Mouse (Mus musculus) frontal cortex, postnatal 14 days (tissue): ENCODE measurements at regions not wholly inside any gene's neighbourhood (a gene's known extent, or its start where the extent isn't known, plus 50 kb on each side); places are given as distances from the start of the nearest gene placed in this dataset.

Experiments used
- DNase-seq, 2 experiments: peaks; one replicate each; pipeline ENCODE4 v3.0.0; 2022; ENCODE audit warnings: low spot score in 2 of 2

DNA sequence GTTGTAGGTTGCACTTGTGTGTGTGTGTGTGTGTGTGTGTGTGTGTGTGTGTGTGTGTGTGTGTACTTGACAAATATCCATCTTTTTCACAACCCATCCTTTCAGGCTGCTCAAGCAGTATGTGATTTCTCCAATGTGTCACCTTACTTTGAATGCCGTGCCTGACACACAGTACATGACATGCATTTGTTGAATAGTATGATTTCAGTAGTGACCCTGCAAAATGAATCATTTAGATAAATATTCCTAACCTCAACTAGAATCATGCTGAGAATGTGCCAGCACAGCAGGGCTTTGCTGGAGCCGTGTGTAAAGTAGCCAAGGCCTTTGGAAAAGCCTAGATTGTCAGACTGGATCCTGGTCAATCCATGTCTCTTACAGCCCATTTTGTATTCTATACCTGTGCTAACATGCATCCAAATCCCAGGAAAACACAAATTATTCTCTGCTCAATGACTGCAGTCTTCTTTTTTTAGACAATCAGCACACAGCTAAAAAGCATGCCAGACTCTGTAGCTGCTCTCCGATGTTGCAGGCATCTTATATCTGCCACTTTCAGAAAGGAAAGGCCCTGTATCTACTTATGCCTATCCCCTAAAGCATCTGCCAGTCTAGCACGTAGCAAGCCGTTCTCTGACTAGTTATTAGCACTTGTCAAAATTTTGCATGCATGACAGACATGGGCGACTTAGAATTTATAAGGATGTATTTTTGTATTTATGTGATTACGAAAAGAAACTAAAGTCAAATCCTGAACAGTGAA is 60.0 kb upstream of the Gpr141 start:
- DNase-seq = no peak

DNA sequence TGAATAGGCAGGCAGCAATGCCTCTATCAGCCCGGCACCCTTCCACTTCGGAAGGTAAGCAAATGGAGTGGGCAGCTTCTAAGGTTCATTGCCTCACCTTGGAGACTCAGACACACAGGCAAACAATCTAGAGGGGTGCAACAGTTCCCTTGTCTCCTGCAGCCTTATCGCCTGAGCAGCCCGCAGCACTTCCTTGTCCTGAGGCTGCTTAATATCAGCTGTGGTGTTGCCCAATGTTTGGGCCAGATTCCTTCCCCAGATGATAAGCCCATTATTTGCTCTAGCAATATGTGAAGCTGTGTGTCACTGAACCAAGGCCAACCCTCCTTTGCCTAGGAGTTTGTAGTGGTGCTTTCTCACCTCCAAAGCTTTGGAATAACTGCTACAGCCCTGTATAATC is 58.8 kb upstream of the Gpr141 start:
- DNase-seq = no peak

DNA sequence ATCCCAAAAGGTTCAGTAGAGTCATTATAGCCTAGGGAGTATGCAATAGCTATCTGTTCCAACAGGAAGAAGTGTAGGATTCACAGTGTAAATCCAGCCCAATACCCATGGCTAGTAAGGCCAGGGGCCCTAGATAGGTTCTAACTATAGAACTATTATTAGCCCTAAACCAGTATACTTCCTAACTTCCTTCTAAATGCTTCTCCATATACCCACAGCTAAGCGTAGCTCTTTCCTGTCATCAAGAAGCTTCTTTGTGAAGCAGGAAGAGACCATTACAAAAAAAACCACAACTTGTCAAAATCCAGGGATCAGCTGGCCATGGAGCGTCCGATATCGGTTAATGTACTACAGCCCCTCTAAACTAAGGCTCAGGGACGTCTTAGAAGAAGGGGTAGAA is 57.7 kb upstream of the Gpr141 start:
- no peak for DNase-seq

DNA sequence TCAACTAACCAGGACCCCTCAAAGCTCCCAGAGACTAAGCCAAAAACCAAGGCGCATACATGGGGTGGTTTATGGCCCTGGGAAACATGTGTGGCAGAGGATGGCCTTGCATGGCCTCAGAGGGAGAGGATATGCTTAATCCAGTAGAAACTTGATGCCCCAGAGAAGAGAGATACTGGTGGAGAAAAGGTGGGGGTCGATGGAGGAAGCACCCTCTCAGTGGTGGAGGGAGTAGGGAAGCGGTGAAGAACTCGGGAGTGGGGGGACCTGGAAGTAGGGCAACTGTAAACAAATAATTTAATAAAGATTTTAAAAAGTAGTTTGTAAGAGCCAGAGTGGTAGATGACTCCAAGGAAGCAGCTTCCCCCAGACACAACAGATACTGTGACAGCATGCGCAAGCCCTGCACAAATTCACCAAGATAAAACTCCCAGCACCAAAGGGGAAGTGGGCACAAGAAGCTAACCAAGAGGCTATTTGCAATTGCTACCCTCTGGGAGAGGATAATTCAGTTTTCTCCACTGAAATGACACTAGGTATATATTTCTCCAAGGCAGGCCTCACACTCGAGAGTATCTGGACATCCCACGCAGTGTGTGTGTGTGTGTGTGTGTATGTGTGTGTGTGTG is 50.7 kb upstream of the Gpr141 start:
- no peak for DNase-seq
